Mouse (Mus musculus) testis, postnatal 14 days (tissue): ENCODE results near the gene Tmem252.
"Not testable (repeated sequence)": the region's sequence is repeated elsewhere in the genome, so short reads cannot be mapped to it uniquely, and the experiment has no call there.

ENCODE experiments used
- DNase-seq: peaks from one replicate; pipeline ENCODE4 v3.0.0; 2021; ENCODE audit warnings: low spot score

Gene Tmem252

GRCm38 (mm10) chr19:24683016-24683720, 9.4 kb downstream of the Tmem252 start:
- DNase-seq = no peak

GRCm38 (mm10) chr19:24686411-24686810, 12.6 kb downstream of the Tmem252 start:
- no peak for DNase-seq

GRCm38 (mm10) chr19:24688327-24688726, 14.5 kb downstream of the Tmem252 start:
- no peak for DNase-seq

- no peak for DNase-seq
Observed at GRCm38 (mm10) chr19:24689531-24689930, 15.7 kb downstream of the Tmem252 start.

- no peak for DNase-seq
Observed at GRCm38 (mm10) chr19:24692691-24693090, 18.9 kb downstream of the Tmem252 start.

GRCm38 (mm10) chr19:24697946-24698345, 24.1 kb downstream of the Tmem252 start:
- DNase-seq = no peak

- no peak for DNase-seq
Observed at GRCm38 (mm10) chr19:24698651-24699050, 24.8 kb downstream of the Tmem252 start.

- DNase-seq = no peak
Observed at GRCm38 (mm10) chr19:24699196-24699595, 25.4 kb downstream of the Tmem252 start.

- DNase-seq = no peak
Observed at GRCm38 (mm10) chr19:24699910-24700309, 26.1 kb downstream of the Tmem252 start.

GRCm38 (mm10) chr19:24700664-24701063, 26.9 kb downstream of the Tmem252 start:
- DNase-seq = no peak

GRCm38 (mm10) chr19:24701716-24702115, 27.9 kb downstream of the Tmem252 start:
- no peak for DNase-seq

GRCm38 (mm10) chr19:24703168-24703567, 29.4 kb downstream of the Tmem252 start:
- DNase-seq = not testable (repeated sequence)

- DNase-seq = no peak
Observed at GRCm38 (mm10) chr19:24703680-24704079, 29.9 kb downstream of the Tmem252 start.

GRCm38 (mm10) chr19:24704326-24704725, 30.5 kb downstream of the Tmem252 start:
- DNase-seq = no peak

- no peak for DNase-seq
Observed at GRCm38 (mm10) chr19:24705395-24705794, 31.6 kb downstream of the Tmem252 start.

- no peak for DNase-seq
Observed at GRCm38 (mm10) chr19:24707071-24707906, 33.5 kb downstream of the Tmem252 start.

- DNase-seq = no peak
Observed at GRCm38 (mm10) chr19:24708032-24708431, 34.2 kb downstream of the Tmem252 start.

GRCm38 (mm10) chr19:24716303-24717097, 42.7 kb downstream of the Tmem252 start:
- DNase-seq = no peak

- DNase-seq = no peak
Observed at GRCm38 (mm10) chr19:24718021-24718420, 44.2 kb downstream of the Tmem252 start.

GRCm38 (mm10) chr19:24719504-24719903, 45.7 kb downstream of the Tmem252 start:
- DNase-seq = no peak

GRCm38 (mm10) chr19:24720448-24720847, 46.6 kb downstream of the Tmem252 start:
- DNase-seq = no peak

GRCm38 (mm10) chr19:24724362-24724761, 50.6 kb downstream of the Tmem252 start:
- no peak for DNase-seq
